Mouse (Mus musculus) limb, embryonic 14.5 days (tissue): ENCODE measurements around the gene Sacs. TPM values are rescaled to one million over a fixed set of nuclear protein-coding genes. Genes with fewer than 3 reads are reported as not detected.
A peak's percentile ranks its signal among the peaks of the same experiment; 100 is the strongest.

ENCODE experiments used
- ATAC-seq: fragments of 200-750 bp; cut with Nextera tagmentation; 2 replicates; pipeline ENCODE4 v1.8.0; 2017; ENCODE audit warnings: low read depth, moderate number of reproducible peaks, moderate TSS enrichment; ENCODE audit not compliant: low FRiP score
- DNase-seq: peaks from one replicate; pipeline ENCODE4 v3.0.0-alpha.2; 2015; ENCODE audit warnings: low spot score
- H3K27ac ChIP-seq: fragments of 300-500 bp; sonication (generic); replicated peaks from 2 replicates; pipeline ENCODE4 v1.5.1; 2014; ENCODE audit warnings: low read depth, mild to moderate bottlenecking, low read length, moderate library complexity, mixed read lengths
- H3K27me3 ChIP-seq: fragments of 300-500 bp; sonication (generic); 2 replicates; pipeline ENCODE4 v1.6.1; 2014; ENCODE audit warnings: low read length, mixed read lengths; ENCODE audit not compliant: control insufficient read depth, insufficient read depth
- H3K36me3 ChIP-seq: fragments of 300-500 bp; sonication (generic); 2 replicates; pipeline ENCODE4 v1.6.1; 2014; ENCODE audit warnings: mild to moderate bottlenecking, low read length, moderate library complexity, mixed read lengths; ENCODE audit not compliant: control insufficient read depth, insufficient read depth
- H3K4me1 ChIP-seq: fragments of 300-500 bp; sonication (generic); 2 replicates; pipeline ENCODE4 v1.6.1; 2014; ENCODE audit warnings: antibody characterized with exemption, low read length, mixed read lengths; ENCODE audit not compliant: control insufficient read depth, insufficient read depth
- H3K4me2 ChIP-seq: fragments of 300-500 bp; sonication (generic); replicated peaks from 2 replicates; pipeline ENCODE4 v1.6.1; 2014; ENCODE audit warnings: low read depth, mild to moderate bottlenecking, low read length, moderate library complexity; ENCODE audit not compliant: severe bottlenecking
- H3K4me3 ChIP-seq: fragments of 300-500 bp; sonication (generic); replicated peaks from 2 replicates; pipeline ENCODE4 v1.5.1; 2014; ENCODE audit warnings: low read length
- H3K9ac ChIP-seq: fragments of 300-500 bp; sonication (generic); 2 replicates; pipeline ENCODE4 v1.6.1; 2014; ENCODE audit warnings: mild to moderate bottlenecking, low read depth, low read length, moderate library complexity; ENCODE audit not compliant: severe bottlenecking
- H3K9me3 ChIP-seq: fragments of 300-500 bp; sonication (generic); 2 replicates; pipeline ENCODE4 v1.6.1; 2016; ENCODE audit warnings: low read length; ENCODE audit not compliant: control insufficient read depth
- POLR2A ChIP-seq: fragments of 200-500 bp; IDR thresholded peaks from 2 replicates; pipeline ENCODE4 v1.8.0; 2012; ENCODE audit warnings: inconsistent platforms, mild to moderate bottlenecking, moderate library complexity, borderline replicate concordance; ENCODE audit not compliant: insufficient read depth, insufficient read length; ENCODE audit errors: extremely low read depth
- WGBS: fragments of 180-500 bp; shearing (Covaris S2); extraction: QIAGEN DNeasy Blood & Tissue Kit; methylation state at CpG from one replicate; pipeline ENCODE4 v1.1.7; 2014; 5-methylcytosine and 5-hydroxymethylcytosine counted together
- polyA plus RNA-seq, 2 experiments: library from polyadenylated mRNA; depleted of rRNA in 1 of 2; stranded (reverse) in 1 of 2; unstranded in 1 of 2; fragments of >200 nt; fragmentation: Nextera tagmentation in 1 of 2; extraction: Ambion mirVana in 1 of 2; gene quantifications; 2 replicates each; pipeline versions ENCODE4 v1.2.1 to v1.2.3; 2012 to 2014

Gene Sacs
- polyA plus RNA-seq, 2 experiments: 3.8 to 4.2 TPM

DNA sequence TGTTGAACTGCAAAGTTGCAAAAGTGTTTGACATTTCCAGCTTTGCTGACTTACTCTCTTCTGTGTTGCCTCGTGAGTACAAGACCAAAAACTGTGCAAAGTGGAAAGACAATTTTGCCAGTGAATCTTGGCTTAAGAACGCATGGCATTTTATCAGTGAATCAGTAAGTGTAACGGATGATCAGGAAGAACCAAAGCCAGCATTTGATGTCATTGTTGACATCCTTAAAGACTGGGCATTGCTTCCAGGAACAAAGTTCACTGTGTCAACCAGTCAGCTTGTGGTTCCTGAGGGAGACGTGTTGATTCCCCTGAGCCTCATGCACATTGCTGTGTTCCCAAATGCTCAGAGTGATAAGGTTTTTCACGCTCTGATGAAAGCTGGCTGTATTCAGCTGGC, 71.9 kb downstream of the Sacs start:
- 0 out of 2 replicates have a peak, but pooled peaks cover 5% of the 10 kb centered on the region for H3K9me3 ChIP-seq
- WGBS: 94% methylated on average over 5 of the region's 5 CpGs
- H3K4me2 ChIP-seq: no peak overlapping the region
- TF ChIP-seq POLR2A: no peak
- H3K9ac ChIP-seq: no peak overlapping the region
- DNase-seq (no peak), ATAC-seq (no peak)
- H3K4me1 ChIP-seq: no peaks in the 10 kb centered on the region
- H3K36me3 ChIP-seq: peaks cover 15% of the 10 kb centered on the region
- H3K27me3 ChIP-seq: no peaks in the 10 kb centered on the region
- H3K27ac ChIP-seq: no peak overlapping the region
- H3K4me3 ChIP-seq: no peak overlapping the region

DNA sequence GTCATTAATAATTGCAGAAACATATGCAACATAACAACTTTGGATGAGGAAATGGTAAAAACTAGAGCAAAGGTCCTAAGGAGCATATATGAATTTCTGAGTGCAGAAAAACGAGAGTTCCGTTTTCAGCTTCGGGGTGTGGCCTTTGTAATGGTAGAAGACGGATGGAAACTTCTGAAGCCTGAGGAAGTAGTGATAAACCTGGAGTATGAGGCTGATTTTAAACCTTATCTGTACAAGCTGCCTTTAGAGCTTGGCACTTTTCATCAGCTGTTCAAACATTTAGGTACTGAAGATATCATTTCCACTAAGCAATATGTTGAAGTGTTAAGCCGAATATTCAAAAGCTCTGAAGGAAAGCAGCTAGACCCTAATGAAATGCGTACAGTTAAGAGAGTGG, 73.5 kb downstream of the Sacs start:
- Histone ChIP-seq H3K9ac (no peak overlapping the region), H3K9me3 (0 out of 2 replicates have a peak, but pooled peaks cover 5% of the 10 kb centered on the region), H3K36me3 (0 out of 2 replicates have a peak, but pooled peaks cover 2% of the 10 kb centered on the region), H3K4me1 (no peaks in the 10 kb centered on the region), H3K4me2 (no peak overlapping the region), H3K27ac (no peak overlapping the region), H3K4me3 (no peak overlapping the region), H3K27me3 (no peaks in the 10 kb centered on the region)
- WGBS: 95% methylated on average over 6 of the region's 6 CpGs
- TF ChIP-seq POLR2A: no peak
- DNase-seq (no peak), ATAC-seq (no peak)

DNA sequence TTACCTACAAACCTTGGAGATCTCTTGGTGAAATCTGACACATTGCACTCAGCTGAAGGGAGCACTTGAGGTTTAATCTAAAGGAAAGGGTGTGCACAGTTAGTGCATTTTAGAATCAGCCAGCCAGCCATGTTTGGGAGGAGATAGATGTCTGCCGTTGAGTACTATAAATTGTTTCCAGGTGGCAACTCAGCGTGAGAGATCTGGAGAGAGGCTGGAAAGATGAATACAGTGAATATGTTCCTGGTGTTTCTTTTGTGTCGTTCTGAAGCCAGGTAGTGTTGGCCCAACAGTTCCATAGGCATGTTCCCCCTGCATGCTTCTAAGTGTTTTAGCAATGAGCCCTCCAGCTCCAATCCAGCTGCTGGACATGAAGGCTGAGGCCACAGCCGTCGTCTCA, 82.9 kb downstream of the Sacs start:
- H3K27ac ChIP-seq: no peak overlapping the region
- DNase-seq: no peak
- WGBS: 41% methylated on average over 5 of the region's 5 CpGs

DNA sequence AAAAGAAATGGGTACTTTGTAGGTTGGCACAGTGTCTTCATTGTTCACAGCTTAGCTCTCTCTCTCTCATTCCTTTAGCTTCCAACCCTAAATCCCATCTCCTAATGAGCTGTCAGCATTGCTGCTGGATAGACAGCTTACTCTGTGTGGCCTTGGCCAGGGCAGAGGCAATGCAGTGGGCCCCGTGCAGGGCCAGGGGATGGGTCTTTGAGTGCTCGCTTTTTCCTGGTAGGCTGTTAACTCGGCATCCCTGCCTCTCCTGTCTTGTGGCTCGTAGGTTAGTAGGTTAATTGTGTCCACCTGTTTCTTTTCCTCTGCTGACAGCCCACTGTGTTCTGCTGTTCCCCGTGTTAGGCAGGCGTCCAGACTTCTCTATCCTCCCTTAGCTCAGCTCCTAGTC, 84.2 kb downstream of the Sacs start:
- no peak overlapping the region for H3K27ac ChIP-seq
- no peak overlapping the region for H3K4me2 ChIP-seq
- 39% methylated on average over 6 of the region's 6 CpGs for WGBS
- no peaks in the 10 kb centered on the region for H3K36me3 ChIP-seq
- no peak overlapping the region for H3K9ac ChIP-seq
- no peak for DNase-seq
- no peaks in the 10 kb centered on the region for H3K27me3 ChIP-seq
- H3K4me1 ChIP-seq: no peaks in the 10 kb centered on the region
- H3K4me3 ChIP-seq: no peak overlapping the region
- H3K9me3 ChIP-seq: no peaks in the 10 kb centered on the region
- no peak for ATAC-seq
- no peak for TF ChIP-seq POLR2A

More for the DNA sequence above, 82.9 kb downstream of the Sacs start:
- no peak for TF ChIP-seq POLR2A
- no peaks in the 10 kb centered on the region for H3K9me3 ChIP-seq
- no peaks in the 10 kb centered on the region for H3K27me3 ChIP-seq
- no peak overlapping the region for H3K9ac ChIP-seq
- no peak for ATAC-seq
- no peaks in the 10 kb centered on the region for H3K36me3 ChIP-seq
- no peak overlapping the region for H3K4me3 ChIP-seq
- H3K4me1 ChIP-seq: no peaks in the 10 kb centered on the region
- H3K4me2 ChIP-seq: no peak overlapping the region

DNA sequence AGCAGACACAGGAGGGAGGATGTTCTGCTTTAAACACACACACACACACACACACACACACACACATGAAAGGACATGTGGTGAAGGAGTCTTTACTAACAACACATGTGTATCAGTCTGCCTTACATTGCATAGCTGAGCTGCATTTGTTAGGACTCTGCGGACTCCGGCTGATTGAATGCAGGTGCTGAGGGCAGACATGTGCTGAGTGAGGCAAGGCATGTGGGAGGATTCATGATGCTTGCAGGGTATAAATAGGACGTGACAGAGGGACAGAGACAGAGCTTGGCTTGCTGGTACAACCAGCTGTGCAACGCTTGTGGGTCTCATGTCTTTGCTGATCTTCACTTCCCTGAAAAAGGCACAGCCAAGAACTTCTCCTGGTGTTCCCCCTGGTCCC, 85.5 kb downstream of the Sacs start:
- Histone ChIP-seq H3K27me3 (no peaks in the 10 kb centered on the region), H3K4me3 (no peak overlapping the region), H3K27ac (no peak overlapping the region), H3K4me2 (no peak overlapping the region), H3K4me1 (no peaks in the 10 kb centered on the region), H3K9me3 (no peaks in the 10 kb centered on the region), H3K36me3 (no peaks in the 10 kb centered on the region), H3K9ac (no peak overlapping the region)
- DNase-seq (peak; percentile 23), ATAC-seq (no peak)
- no peak for TF ChIP-seq POLR2A
- WGBS: 53% methylated on average over 4 of the region's 4 CpGs
